Mouse (Mus musculus) megakaryocyte, embryonic 14.5 days (primary cell): Measurements from ENCODE around the gene Pde6c.

Experiments used
- FLI1 ChIP-seq: IDR thresholded peaks from 2 replicates; pipeline ENCODE4 v1.6.1; 2012; ENCODE audit warnings: low read length, inconsistent platforms, mixed read lengths
- GATA1 ChIP-seq: IDR thresholded peaks from 3 replicates; pipeline ENCODE4 v1.6.1; 2012; ENCODE audit warnings: mixed read lengths, low read length, inconsistent platforms, borderline replicate concordance

DNA sequence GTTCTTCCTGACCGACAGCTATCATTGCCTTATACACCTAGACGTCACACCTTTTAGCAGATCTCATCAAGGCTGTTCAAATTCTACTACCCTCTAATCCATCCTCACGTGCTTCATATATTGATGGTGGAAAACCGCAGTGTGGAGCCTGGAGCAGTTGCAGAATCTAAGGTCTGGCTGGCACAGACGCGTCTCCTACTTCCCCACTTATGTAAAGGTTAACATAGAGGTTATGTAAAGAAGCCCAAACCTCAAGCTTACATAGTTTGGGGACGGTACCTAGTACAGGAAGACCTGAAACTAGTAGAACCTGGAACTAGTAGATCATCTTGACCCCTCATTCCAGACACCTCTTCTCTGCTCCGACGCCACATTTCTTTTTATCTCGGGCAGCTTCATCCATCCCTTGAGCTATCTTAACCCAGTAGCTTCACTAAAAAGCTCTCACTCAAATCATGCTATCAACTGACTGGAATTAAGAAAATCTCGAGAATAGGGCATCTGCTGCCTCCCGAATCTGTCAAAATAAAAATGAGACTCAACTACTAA lies 90.8 kb downstream of the Pde6c start:
- TF ChIP-seq FLI1 (no peak), GATA1 (no peak)
